Mouse (Mus musculus) cerebellum, postnatal 10 days (tissue): Measurements from ENCODE around the gene Nfkbie.

ENCODE experiments used
- DNase-seq, 2 experiments: peaks; one replicate each; pipeline ENCODE4 v3.0.0; 2021; ENCODE audit warnings: mixed read lengths in 2 of 2

The Nfkbie gene

DNA sequence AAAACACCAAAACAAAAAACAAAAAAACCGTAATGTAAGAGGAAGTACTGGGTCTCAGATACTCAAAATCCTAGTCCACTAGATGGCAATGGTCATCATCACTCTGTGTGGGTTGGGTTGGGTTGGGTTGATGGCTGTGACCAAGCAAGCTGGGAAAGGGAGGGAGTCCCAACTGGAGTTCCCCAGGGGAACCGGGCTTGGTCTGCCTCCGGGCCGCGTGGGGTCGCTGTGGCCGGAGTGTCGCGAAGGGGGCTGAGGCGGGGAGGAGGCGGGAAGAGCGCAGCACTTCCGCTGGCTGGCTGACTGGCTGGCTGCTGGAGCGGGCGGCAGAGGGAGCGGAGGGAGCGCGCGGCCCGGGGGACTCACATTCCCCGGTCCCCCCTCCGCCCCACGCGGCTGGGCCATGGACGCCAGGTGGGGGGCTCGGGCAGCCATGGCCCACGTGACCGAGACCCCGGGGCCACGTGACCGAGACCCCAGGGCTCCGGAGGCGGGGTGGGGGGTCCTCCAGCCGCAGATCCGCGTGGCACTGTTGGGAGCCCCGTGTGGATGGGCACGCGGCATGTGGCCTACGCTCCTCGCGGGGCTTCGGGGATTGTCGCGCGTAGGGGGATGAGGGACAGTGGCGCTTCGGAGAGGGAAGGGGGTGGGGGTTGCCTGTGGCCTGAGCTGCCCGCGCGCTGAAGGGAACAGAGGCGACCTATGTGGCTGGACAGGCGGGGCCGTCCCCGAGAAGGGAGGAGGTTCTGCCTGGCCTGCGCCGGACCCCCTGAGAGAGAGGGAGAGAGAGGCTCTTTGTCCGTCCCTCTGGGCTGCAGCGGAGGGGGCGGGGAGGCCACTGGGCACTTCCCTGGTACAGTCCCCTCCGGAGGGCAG lies 8.4 kb downstream of the Nfkbie start, which contains the start of gene Slc35b2:
Slc35b2 (plus strand) TSS at position 220 of the 876 bp plus-strand sequence.
- peak; percentile 97 to 98 for DNase-seq

DNA sequence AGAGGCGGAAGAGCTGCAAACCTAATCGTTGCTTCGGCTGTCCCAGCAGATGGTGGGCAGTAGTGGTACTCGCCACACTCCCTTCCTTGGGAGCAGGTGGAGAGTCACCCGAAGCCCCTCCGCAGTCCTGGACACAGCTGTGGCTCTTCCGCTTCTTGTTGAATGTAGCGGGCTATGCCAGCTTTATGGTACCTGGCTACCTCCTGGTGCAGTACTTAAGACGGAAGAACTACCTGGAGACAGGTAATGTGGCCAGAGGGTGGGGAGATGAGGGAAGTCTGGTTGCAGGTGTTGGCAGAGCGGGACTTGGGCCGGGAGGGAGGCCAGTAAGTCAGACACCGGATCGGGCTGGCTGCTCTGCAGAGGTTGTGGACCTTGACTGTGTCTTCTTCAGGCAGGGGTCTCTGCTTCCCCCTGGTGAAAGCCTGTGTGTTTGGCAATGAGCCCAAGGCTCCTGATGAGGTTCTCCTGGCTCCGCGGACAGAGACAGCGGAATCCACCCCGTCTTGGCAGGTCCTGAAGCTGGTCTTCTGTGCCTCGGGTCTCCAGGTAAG lies 9.1 kb downstream of the Nfkbie start:
- DNase-seq, result peak; percentile 63 to 73

DNA sequence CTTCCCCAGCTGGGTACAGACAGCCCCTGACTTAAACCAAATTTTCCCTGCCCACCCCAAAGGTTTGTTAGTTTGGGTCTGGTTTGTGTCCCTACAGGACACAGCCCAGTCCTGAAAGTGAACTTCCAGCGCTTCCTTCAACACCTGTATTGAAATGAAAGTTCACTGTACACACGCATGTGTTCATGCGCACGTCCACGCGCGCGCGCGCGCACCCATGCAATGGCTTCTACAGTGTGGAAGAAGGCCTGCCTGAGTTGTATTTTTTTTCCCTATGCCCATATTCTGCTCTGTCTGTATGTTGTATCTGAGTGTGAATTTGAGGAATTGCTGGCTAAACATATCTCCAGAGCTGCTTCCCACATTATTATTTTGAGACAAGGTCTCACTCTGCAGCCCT lies 9.6 kb downstream of the Nfkbie start:
- DNase-seq, result no peak

DNA sequence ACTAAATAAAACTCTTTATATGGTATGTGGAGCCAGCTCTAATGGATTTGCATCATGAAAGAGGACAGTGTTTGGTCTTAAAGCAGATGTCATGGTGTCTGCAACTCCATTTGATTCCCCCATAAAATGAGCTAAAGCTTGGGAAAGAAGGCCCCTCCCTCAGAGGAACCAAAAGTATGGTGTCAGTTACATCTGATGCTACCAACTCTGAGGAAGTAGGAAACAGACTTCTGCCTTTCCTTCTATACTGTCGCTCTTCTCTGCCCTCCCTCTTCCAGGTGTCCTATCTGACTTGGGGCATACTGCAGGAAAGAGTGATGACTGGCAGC lies 10.5 kb downstream of the Nfkbie start:
- DNase-seq, result no peak

DNA sequence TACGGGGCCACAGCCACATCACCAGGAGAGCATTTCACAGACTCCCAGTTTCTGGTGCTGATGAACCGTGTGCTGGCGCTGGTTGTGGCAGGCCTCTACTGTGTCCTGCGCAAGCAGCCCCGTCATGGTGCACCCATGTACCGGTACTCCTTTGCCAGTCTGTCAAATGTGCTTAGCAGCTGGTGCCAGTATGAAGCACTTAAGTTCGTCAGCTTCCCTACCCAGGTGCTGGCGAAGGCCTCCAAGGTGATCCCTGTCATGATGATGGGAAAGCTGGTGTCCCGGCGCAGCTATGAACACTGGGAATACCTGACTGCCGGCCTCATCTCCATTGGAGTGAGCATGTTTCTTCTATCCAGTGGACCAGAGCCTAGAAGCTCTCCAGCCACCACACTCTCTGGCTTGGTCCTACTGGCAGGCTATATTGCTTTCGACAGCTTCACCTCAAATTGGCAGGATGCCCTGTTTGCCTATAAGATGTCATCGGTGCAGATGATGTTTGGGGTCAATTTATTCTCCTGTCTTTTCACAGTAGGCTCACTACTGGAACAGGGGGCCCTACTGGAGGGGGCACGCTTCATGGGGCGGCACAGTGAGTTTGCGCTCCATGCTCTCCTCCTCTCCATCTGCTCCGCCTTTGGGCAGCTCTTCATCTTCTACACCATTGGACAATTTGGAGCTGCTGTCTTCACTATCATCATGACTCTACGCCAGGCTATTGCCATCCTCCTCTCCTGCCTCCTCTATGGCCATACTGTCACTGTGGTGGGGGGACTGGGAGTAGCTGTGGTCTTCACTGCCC lies 11.1 kb downstream of the Nfkbie start:
- peak; percentile 65 to 74 for DNase-seq

DNA sequence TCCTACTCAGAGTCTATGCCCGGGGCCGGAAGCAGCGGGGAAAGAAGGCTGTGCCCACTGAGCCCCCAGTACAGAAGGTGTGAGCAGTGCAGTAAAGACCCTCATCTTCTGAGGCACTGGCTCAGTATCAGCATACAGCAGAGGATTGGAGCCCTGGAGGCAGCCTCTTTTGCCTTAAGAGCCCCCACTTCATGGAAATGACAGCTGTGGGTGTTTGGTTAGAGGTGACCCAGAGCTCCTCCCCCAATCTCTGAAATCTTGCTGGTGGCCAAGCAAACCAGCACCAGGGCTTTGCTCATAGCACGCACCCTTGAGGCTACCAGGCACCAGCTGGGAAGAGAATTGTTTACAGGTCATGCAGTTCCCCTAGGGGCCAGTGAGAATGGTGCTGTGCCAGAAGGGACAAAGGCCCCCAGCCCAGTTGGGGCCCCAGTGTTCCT lies 11.7 kb downstream of the Nfkbie start:
- DNase-seq, result peak; percentile 37 to 46

DNA sequence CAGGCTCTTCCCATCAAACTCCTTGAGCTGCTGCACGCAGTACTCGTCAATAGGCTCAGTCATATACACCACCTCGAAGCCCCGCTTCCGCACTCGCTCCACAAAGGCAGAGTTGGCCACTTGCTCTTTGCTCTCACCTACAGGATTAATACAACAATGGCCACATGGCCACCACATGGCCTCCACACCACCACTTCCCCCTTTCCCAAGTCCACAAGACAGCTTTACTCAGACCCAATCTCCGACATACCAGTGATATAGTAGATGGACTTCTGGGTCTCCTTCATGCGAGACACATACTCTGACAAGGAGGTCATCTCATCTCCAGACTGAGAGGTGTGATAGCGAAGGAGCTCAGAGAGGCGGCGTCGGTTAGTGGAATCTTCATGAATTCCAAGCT lies 13.5 kb downstream of the Nfkbie start:
- DNase-seq, result no peak

DNA sequence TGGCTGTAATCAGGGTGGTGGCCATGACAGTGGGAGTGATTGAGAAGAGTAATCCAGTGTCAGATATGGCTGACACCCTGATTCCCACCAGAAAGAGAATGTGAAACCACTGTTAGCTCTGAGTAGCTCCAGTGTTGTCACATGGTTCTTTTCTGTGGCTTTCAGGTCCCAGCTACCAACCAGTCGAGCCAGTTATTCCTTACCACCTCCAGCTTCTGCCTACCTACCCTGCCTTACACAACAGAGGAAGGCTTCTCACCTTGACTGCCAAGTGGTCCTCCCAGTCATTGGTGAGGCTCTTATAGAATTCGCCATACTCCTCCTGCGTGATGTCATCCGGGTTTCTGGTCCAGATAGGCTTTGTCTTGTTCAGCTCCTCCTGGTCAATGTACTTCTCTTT lies 14.5 kb downstream of the Nfkbie start:
- no peak for DNase-seq

DNA sequence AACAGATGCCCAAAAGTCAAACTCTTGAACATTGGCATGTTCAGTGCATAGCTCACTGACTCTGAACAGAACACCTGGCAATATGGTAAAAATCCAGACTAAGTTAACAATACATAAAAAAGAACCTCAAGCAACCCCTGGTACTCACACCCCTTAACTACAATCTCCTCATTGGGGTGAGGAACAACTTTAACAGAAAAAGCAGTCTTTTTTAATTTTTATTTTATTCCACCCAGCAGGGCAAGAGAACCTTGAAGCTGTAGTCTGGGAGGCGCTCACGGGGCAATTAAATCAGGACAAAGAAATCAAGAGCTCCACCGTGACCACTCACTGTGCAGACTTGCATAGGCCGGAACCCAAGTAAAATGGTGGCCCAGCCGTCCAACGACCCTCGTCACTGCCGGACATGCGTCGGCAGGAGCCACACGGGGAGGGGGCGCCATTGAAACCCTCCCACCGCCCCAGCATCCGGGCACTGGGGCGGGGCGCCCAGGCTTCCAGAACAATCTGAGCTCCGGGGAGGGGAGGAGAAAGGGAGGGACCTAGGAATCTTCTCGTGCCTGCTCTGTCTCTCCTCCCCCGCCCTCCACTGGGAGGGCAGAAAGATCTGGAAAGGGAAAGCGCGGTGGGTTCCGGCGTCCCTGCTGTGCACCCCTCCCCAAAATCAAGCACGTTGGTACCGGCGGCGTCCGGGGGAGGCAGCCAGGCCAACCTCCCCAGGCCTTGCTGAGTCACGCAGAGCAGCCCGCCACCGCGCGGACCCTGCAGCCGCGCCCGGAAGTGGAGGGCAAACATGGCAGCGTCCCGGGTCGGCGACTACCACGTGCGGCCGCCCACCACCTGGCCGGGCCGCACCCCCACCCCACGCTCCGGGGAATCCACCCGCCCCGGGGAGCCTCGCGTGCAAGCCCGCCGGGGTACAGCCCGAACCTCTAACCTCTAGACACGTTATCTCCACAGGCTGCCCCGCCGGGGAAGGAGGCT lies 16.9 kb downstream of the Nfkbie start:
- peak; percentile 90 to 91 for DNase-seq

GRCm38 (mm10) chr17:45573087-45573779 lies 17.7 kb downstream of the Nfkbie start, which contains the start of gene Hsp90ab1:
Hsp90ab1 (minus strand) TSS chr17:45573271.
- peak; percentile 100 for DNase-seq

DNA sequence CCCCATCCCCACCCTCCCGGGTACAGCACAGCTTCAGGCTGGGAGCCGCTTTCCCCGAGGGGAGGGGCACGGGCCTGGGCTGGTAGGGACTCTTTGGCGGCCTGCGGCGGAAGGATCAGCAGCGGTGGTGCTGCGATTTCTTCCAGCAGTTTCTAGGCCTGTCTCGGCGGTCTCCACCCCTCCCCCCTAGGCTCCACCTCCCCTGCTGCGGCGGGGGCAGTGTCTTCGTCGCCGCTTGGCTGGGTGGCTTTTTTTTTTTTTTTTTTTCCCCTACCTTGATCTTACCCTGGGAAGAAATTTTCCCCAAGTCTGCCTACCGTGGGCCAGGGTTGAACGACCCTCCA lies 18.2 kb downstream of the Nfkbie start:
- peak; percentile 98 to 99 for DNase-seq

- DNase-seq, result peak; percentile 87 to 90
Observed at GRCm38 (mm10) chr17:45574129-45574761, 18.7 kb downstream of the Nfkbie start.

GRCm38 (mm10) chr17:45575123-45575897 lies 19.8 kb downstream of the Nfkbie start:
- peak in 1 of 2 experiments; percentile 35 for DNase-seq

- peak in 1 of 2 experiments; percentile 36 for DNase-seq
Observed at GRCm38 (mm10) chr17:45578242-45578641, 22.7 kb downstream of the Nfkbie start.

- peak; percentile 44 to 62 for DNase-seq
Observed at GRCm38 (mm10) chr17:45578843-45579242, 23.3 kb downstream of the Nfkbie start.

DNA sequence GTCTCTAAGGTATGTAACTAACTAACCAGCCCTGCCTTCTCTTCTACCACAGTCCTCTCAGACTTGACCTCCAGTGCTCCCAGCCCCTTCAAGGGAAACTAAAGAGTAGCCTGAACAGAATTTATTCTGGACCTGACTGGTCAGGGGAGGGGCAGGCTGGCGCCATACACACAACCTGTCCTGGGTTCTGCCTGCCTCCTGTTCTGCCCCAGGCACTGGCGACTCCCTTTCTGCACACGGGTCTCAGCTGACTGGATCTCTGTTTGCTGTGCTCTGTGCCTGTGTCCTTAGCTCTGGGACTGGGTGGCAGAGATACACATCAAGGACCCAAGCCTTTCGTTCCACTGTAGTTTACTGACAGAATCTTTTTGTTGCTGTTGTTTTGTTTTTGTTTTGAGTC lies 24.1 kb downstream of the Nfkbie start:
- DNase-seq, result peak in 1 of 2 experiments; percentile 6

DNA sequence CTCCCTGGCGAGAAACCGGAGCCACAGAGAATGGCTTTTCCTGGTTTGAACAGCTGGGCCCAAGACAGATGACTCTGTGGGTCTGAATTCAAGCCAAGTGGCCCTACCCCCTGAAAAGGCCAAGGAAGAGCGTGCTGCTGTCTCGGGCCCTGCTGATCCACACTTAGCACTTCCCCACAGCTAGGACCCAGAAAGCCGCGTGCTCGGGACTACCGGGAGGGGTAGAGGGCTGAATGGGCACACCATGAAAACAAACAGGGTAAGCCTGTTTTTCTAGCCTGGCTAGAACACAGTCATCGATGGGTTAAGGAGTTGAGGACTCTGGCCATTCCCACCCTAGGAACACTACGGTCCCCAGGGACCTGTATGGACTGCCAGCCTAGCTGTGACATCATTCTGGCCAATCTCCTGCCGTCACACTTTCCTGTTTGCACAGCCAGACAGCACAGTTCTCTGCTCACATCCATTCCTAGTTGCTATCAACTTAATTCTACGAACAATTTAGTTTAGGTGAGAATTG lies 25.5 kb downstream of the Nfkbie start:
- peak; percentile 57 to 60 for DNase-seq

GRCm38 (mm10) chr17:45581567-45581983 lies 26.1 kb downstream of the Nfkbie start:
- peak; percentile 85 to 90 for DNase-seq

DNA sequence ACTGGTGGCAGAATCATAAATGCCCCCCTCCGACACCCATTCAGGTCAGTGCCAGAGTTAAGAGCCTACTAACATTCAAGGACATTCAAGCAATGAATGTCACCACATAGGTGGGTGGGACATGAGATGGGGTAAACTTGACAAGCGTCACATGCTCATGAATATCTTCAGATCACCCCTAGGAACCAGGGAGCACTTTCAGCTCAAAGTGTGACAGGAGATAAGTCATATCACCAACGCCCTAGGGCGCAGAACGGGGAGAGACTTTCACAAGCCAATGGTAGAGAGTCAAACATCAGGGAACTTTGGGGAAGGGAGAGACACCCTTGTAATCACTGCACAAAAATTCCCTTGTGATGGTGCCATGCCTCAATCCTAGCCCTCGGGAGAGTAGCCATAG lies 26.7 kb downstream of the Nfkbie start:
- peak in 1 of 2 experiments; percentile 6 for DNase-seq
